Mouse (Mus musculus) heart, embryonic 12.5 days (tissue): Measurements from ENCODE around the gene Mboat2. TPM values are rescaled to one million over a fixed set of nuclear protein-coding genes. Genes with fewer than 3 reads are reported as not detected.

ENCODE experiments used
- ATAC-seq: fragments of 200-750 bp; cut with Nextera tagmentation; 2 replicates; pipeline ENCODE4 v1.8.0; 2017; ENCODE audit warnings: moderate TSS enrichment, moderate library complexity; ENCODE audit not compliant: insufficient number of reproducible peaks, low FRiP score
- H3K27ac ChIP-seq: fragments of 300-500 bp; sonication (generic); 2 replicates; pipeline ENCODE4 v1.5.1; 2016; ENCODE audit warnings: mild to moderate bottlenecking, moderate library complexity; ENCODE audit not compliant: poor library complexity, severe bottlenecking
- H3K27me3 ChIP-seq: fragments of 300-500 bp; sonication (generic); replicated peaks from 2 replicates; pipeline ENCODE4 v1.6.1; 2016; ENCODE audit warnings: mild to moderate bottlenecking, moderate library complexity
- H3K36me3 ChIP-seq: fragments of 300-500 bp; sonication (generic); 2 replicates; pipeline ENCODE4 v1.6.1; 2016; ENCODE audit warnings: mild to moderate bottlenecking, moderate library complexity
- H3K4me1 ChIP-seq: fragments of 300-500 bp; sonication (generic); replicated peaks from 2 replicates; pipeline ENCODE4 v1.6.1; 2016; ENCODE audit warnings: mild to moderate bottlenecking
- H3K4me2 ChIP-seq: fragments of 300-500 bp; sonication (generic); 2 replicates; pipeline ENCODE4 v1.6.1; 2016; ENCODE audit warnings: mild to moderate bottlenecking, moderate library complexity
- H3K4me3 ChIP-seq: fragments of 300-500 bp; sonication (generic); 2 replicates; pipeline ENCODE4 v1.5.1; 2016; ENCODE audit warnings: mild to moderate bottlenecking
- H3K9ac ChIP-seq: fragments of 300-500 bp; sonication (generic); 2 replicates; pipeline ENCODE4 v1.6.1; 2016; ENCODE audit warnings: mild to moderate bottlenecking, moderate library complexity
- H3K9me3 ChIP-seq: fragments of 300-500 bp; sonication (generic); replicated peaks from 2 replicates; pipeline ENCODE4 v1.6.1; 2016; ENCODE audit warnings: mild to moderate bottlenecking, moderate library complexity
- WGBS: fragments of 180-500 bp; shearing (Covaris S2); methylation state at CpG from one replicate; pipeline ENCODE4 v1.1.7; 2016; 5-methylcytosine and 5-hydroxymethylcytosine counted together
- polyA plus RNA-seq: library from polyadenylated mRNA; unstranded; fragments of >200 nt; fragmentation: Nextera tagmentation; extraction: Ambion mirVana; gene quantifications from 2 replicates; pipeline ENCODE4 v1.2.1, GENCODE M21; 2016

Mboat2 gene
- polyA plus RNA-seq, 1 experiment from 2014 or later, result 37.1 TPM

GRCm38 (mm10) chr12:24863762-24864161, 33.1 kb downstream of the Mboat2 start:
- Histone ChIP-seq H3K4me1 (peaks cover 39% of the 10 kb centered on the region), H3K9me3 (no peaks in the 10 kb centered on the region), H3K9ac (no peak overlapping the region), H3K27me3 (no peaks in the 10 kb centered on the region), H3K4me3 (no peak overlapping the region), H3K4me2 (no peak overlapping the region), H3K36me3 (no peaks in the 10 kb centered on the region), H3K27ac (no peak overlapping the region)
- 48% methylated on average over 1 of the region's 1 CpGs for whole genome bisulfite sequencing
- ATAC-seq, result no peak

- Histone ChIP-seq H3K9ac (no peak overlapping the region), H3K36me3 (no peaks in the 10 kb centered on the region), H3K4me2 (no peak overlapping the region), H3K4me1 (peaks cover 36% of the 10 kb centered on the region), H3K4me3 (no peak overlapping the region), H3K27me3 (no peaks in the 10 kb centered on the region), H3K9me3 (no peaks in the 10 kb centered on the region), H3K27ac (no peak overlapping the region)
- no peak for ATAC-seq
- 68% methylated on average over 6 of the region's 6 CpGs for WGBS
These were observed 36.0 kb downstream of the Mboat2 start for GRCm38 (mm10) chr12:24866645-24867044.

GRCm38 (mm10) chr12:24868694-24869093, 38.0 kb downstream of the Mboat2 start:
- 85% methylated on average over 4 of the region's 4 CpGs for WGBS
- Histone ChIP-seq H3K4me2 (no peak overlapping the region), H3K27ac (no peak overlapping the region), H3K9ac (no peak overlapping the region), H3K27me3 (no peaks in the 10 kb centered on the region), H3K4me3 (no peak overlapping the region), H3K36me3 (no peaks in the 10 kb centered on the region), H3K4me1 (peaks cover 35% of the 10 kb centered on the region), H3K9me3 (no peaks in the 10 kb centered on the region)
- no peak for ATAC-seq

- 73% methylated on average over 5 of the region's 5 CpGs for WGBS
- no peaks in the 10 kb centered on the region for H3K9me3 ChIP-seq
- H3K4me2 ChIP-seq, result no peak overlapping the region
- no peak for ATAC-seq
- H3K27me3 ChIP-seq, result no peaks in the 10 kb centered on the region
- H3K36me3 ChIP-seq, result no peaks in the 10 kb centered on the region
- H3K4me3 ChIP-seq, result no peak overlapping the region
- peaks cover 33% of the 10 kb centered on the region for H3K4me1 ChIP-seq
- H3K27ac ChIP-seq, result no peak overlapping the region
- no peak overlapping the region for H3K9ac ChIP-seq
These were observed 38.6 kb downstream of the Mboat2 start for GRCm38 (mm10) chr12:24869231-24869630.

GRCm38 (mm10) chr12:24870901-24871300, 40.2 kb downstream of the Mboat2 start:
- H3K4me3 ChIP-seq, result no peak overlapping the region
- 62% methylated on average over 4 of the region's 4 CpGs for WGBS
- H3K4me2 ChIP-seq, result no peak overlapping the region
- H3K4me1 ChIP-seq, result peaks cover 23% of the 10 kb centered on the region
- no peaks in the 10 kb centered on the region for H3K27me3 ChIP-seq
- no peak for ATAC-seq
- no peak overlapping the region for H3K27ac ChIP-seq
- no peaks in the 10 kb centered on the region for H3K9me3 ChIP-seq
- no peaks in the 10 kb centered on the region for H3K36me3 ChIP-seq
- H3K9ac ChIP-seq, result no peak overlapping the region

GRCm38 (mm10) chr12:24872264-24872663, 41.6 kb downstream of the Mboat2 start:
- Histone ChIP-seq H3K4me1 (peaks cover 25% of the 10 kb centered on the region), H3K4me3 (no peak overlapping the region), H3K4me2 (no peak overlapping the region), H3K9me3 (no peaks in the 10 kb centered on the region), H3K27ac (no peak overlapping the region), H3K27me3 (no peaks in the 10 kb centered on the region), H3K36me3 (no peaks in the 10 kb centered on the region), H3K9ac (no peak overlapping the region)
- no peak for ATAC-seq
- 88% methylated on average over 8 of the region's 8 CpGs for WGBS

GRCm38 (mm10) chr12:24872689-24873088, 42.0 kb downstream of the Mboat2 start:
- Histone ChIP-seq H3K4me2 (no peak overlapping the region), H3K4me3 (no peak overlapping the region), H3K27me3 (no peaks in the 10 kb centered on the region), H3K27ac (no peak overlapping the region), H3K9ac (no peak overlapping the region), H3K4me1 (peaks cover 29% of the 10 kb centered on the region), H3K36me3 (no peaks in the 10 kb centered on the region), H3K9me3 (no peaks in the 10 kb centered on the region)
- no peak for ATAC-seq
- 77% methylated on average over 10 of the region's 10 CpGs for WGBS

GRCm38 (mm10) chr12:24875908-24876307, 45.2 kb downstream of the Mboat2 start:
- peaks cover 44% of the 10 kb centered on the region for H3K4me1 ChIP-seq

GRCm38 (mm10) chr12:24877231-24877630, 46.6 kb downstream of the Mboat2 start:
- Histone ChIP-seq H3K27me3 (no peaks in the 10 kb centered on the region), H3K27ac (no peak overlapping the region), H3K36me3 (no peaks in the 10 kb centered on the region), H3K4me2 (no peak overlapping the region), H3K9ac (no peak overlapping the region), H3K4me3 (no peak overlapping the region), H3K9me3 (no peaks in the 10 kb centered on the region), H3K4me1 (peaks cover 43% of the 10 kb centered on the region)
- no peak for ATAC-seq
- 67% methylated on average over 7 of the region's 7 CpGs for WGBS

More at GRCm38 (mm10) chr12:24875908-24876307, 45.2 kb downstream of the Mboat2 start:
- 68% methylated on average over 1 of the region's 1 CpGs for WGBS
- no peak for ATAC-seq
- Histone ChIP-seq H3K9me3 (no peaks in the 10 kb centered on the region), H3K27ac (no peak overlapping the region), H3K9ac (no peak overlapping the region), H3K4me2 (no peak overlapping the region), H3K4me3 (no peak overlapping the region), H3K36me3 (no peaks in the 10 kb centered on the region), H3K27me3 (no peaks in the 10 kb centered on the region)

GRCm38 (mm10) chr12:24878090-24878489, 47.4 kb downstream of the Mboat2 start:
- Histone ChIP-seq H3K9ac (no peak overlapping the region), H3K9me3 (no peaks in the 10 kb centered on the region), H3K4me2 (no peak overlapping the region), H3K27ac (no peak overlapping the region), H3K36me3 (peaks cover 5% of the 10 kb centered on the region), H3K4me3 (no peak overlapping the region), H3K27me3 (no peaks in the 10 kb centered on the region), H3K4me1 (peaks cover 40% of the 10 kb centered on the region)
- ATAC-seq, result no peak
- WGBS, result 73% methylated on average over 6 of the region's 6 CpGs

- H3K9ac ChIP-seq, result no peak overlapping the region
- 0 out of 2 replicates have a peak, but pooled peaks have one; percentile 51 for ATAC-seq
- H3K4me1 ChIP-seq, result peaks cover 40% of the 10 kb centered on the region
- H3K9me3 ChIP-seq, result no peaks in the 10 kb centered on the region
- no peak overlapping the region for H3K4me3 ChIP-seq
- H3K4me2 ChIP-seq, result no peak overlapping the region
- WGBS, result 37% methylated on average over 5 of the region's 5 CpGs
- H3K27me3 ChIP-seq, result no peaks in the 10 kb centered on the region
- peaks cover 12% of the 10 kb centered on the region for H3K36me3 ChIP-seq
- no peak overlapping the region for H3K27ac ChIP-seq
These were observed 48.2 kb downstream of the Mboat2 start for GRCm38 (mm10) chr12:24878735-24879362.

- Histone ChIP-seq H3K4me3 (no peak overlapping the region), H3K4me2 (peak overlapping the region; percentile 2; the same call in 1 of the 2 replicates), H3K9me3 (no peaks in the 10 kb centered on the region), H3K36me3 (peaks cover 20% of the 10 kb centered on the region), H3K27me3 (no peaks in the 10 kb centered on the region), H3K9ac (no peak overlapping the region), H3K4me1 (peaks cover 40% of the 10 kb centered on the region), H3K27ac (no peak overlapping the region)
- ATAC-seq, result no peak
- WGBS, result 49% methylated on average over 10 of the region's 10 CpGs
These were observed 48.9 kb downstream of the Mboat2 start for GRCm38 (mm10) chr12:24879613-24880029.
